Mouse (Mus musculus): ENCODE data around the gene Tmem81.

DNA sequence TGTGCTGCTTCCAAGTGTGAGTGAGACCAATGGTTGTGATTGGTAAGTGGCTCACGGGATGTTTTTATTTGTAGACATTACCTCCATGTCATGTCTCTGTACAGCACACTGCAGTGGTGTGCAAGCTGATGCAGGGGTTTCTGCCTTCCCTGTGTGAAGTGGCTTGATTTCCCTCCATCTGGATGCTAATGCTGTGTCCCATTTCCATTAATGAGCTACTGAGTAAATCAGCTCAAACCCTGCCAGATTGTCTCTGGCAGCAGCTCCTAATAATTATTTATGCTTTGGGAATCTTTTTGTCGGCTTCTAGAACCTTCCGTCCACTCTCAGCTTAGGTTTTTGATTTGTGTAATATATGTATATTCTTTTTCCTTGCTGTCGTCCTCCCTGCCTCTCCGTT lies 875 bp upstream of the Tmem81 start:
- TF ChIP-seq CTCF (IDR thresholded peaks at IDR 0.05; ENCODE audit: control insufficient read depth, insufficient read depth, insufficient read length) (no peak), USF1 (IDR thresholded peaks at IDR 0.05; ENCODE audit: low read depth) (no peak)
